Mouse (Mus musculus) CH12.LX (cell line): ENCODE results near the gene Csnk1g2.

Experiments used
- CTCF ChIP-seq, 2 experiments: IDR thresholded peaks in 1 of 2; conservative IDR thresholded peaks in 1 of 2; 2 replicates each; pipeline ENCODE4 v1.5.1; 2011 to 2012; ENCODE audit warnings: low read depth in 2 of 2, low read length in 2 of 2, improper control_type of control experiment in 1 of 2, inconsistent platforms in 1 of 2, mild to moderate bottlenecking in 1 of 2, moderate library complexity in 1 of 2
- ETS1 ChIP-seq: conservative IDR thresholded peaks from 2 replicates; pipeline ENCODE4 v1.6.1; 2012; ENCODE audit warnings: low read depth, mild to moderate bottlenecking, inconsistent platforms, low read length, improper control_type of control experiment, moderate library complexity
- MAX ChIP-seq: IDR thresholded peaks from 2 replicates; pipeline ENCODE4 v1.6.1; 2011; ENCODE audit warnings: low read length, improper control_type of control experiment
- NELFE ChIP-seq: IDR thresholded peaks from 2 replicates; pipeline ENCODE4 v1.6.1; 2011; ENCODE audit warnings: low read depth, low read length, improper control_type of control experiment
- NRF1 ChIP-seq: IDR thresholded peaks from 2 replicates; pipeline ENCODE4 v1.6.1; 2014; ENCODE audit warnings: low read depth, mild to moderate bottlenecking, inconsistent platforms, low read length, improper control_type of control experiment, moderate library complexity
- POLR2A ChIP-seq: IDR thresholded peaks from 2 replicates; pipeline ENCODE4 v1.6.1; 2011; ENCODE audit warnings: low read depth, mild to moderate bottlenecking, improper control_type of control experiment, low read length

- no peak for TF ChIP-seq NRF1
- TF ChIP-seq CTCF (conservative IDR thresholded peaks at IDR 0.05 in 1 of 2, IDR thresholded peaks at IDR 0.05 in 1 of 2; ENCODE audit: low read depth in 2 of 2, low read length in 2 of 2), result no peak
- no peak for TF ChIP-seq MAX
- no peak for TF ChIP-seq POLR2A
- TF ChIP-seq ETS1, result no peak
- TF ChIP-seq NELFE, result no peak
Measured at GRCm38 (mm10) chr10:80666837-80667412, 44.3 kb downstream of the Csnk1g2 start.
